Mouse (Mus musculus): ENCODE results near the gene Paqr9.

DNA sequence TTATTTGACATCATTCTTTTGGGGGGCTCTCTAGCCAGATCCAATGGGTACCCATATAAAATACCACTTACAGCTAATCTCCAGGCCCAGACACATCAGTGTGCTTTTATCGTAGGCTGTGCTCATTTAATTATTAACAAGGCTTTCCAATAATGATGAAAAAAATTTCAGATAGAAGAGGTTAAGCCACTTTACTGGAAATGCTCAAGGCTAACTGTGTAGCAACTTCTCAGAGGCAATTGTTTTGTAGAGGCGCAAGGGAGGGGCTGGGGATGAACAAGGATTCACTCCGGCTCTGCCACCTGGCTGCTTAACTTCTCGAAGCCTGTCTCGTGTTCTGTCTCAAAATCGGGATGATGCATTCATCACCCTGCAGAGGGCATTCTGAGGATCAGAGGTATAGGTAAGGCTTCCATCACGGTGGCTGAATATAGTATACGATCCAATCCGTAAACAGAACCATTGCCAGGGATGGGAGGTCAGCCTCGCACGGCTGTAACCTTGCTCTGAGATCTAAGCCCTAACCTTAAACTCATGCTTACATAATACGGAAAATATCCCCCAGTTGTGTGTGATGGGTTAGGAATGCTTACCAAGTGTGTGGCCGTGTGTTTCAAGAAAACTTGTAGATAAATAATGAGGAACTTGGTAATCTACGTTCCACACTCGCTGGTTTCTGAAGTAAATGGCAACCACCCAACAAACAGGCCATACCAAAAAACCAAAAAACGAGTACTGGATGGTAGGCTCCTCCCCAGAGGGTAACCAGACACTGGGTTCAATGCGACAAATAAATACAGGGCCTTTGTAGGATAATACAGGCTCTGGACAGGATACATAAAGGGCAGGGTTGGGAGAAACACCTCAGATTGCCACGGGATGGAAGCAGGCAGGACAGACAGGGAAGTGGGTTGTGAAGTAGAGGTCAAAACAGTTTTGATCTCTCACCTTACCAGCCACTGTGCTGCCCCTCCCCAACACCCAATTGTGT is 4.9 kb upstream of the Paqr9 start:
- TF ChIP-seq CTCF (conservative IDR thresholded peaks at IDR 0.05; ENCODE audit: low read length): no peak
- no peak for TF ChIP-seq POU5F1 (IDR thresholded peaks at IDR 0.05; ENCODE audit: borderline replicate concordance, low read length)
- no peak for TF ChIP-seq NANOG (IDR thresholded peaks at IDR 0.05; ENCODE audit: borderline replicate concordance, low read length)
